Mouse (Mus musculus) limb, embryonic 11.5 days (tissue): ENCODE measurements around the gene Lcmt1. TPM values are rescaled to one million over a fixed set of nuclear protein-coding genes. Genes with fewer than 3 reads are reported as not detected.

Experiments used
- ATAC-seq: fragments of 200-750 bp; cut with Nextera tagmentation; 2 replicates; pipeline ENCODE4 v1.8.0; 2017; ENCODE audit warnings: low read depth; ENCODE audit not compliant: insufficient number of reproducible peaks, low FRiP score, low TSS enrichment
- DNase-seq: peaks from one replicate; pipeline ENCODE4 v3.0.0-alpha.2; 2015; ENCODE audit warnings: low spot score
- H3K27ac ChIP-seq: fragments of 300-500 bp; sonication (generic); replicated peaks from 2 replicates; pipeline ENCODE4 v1.5.1; 2014; ENCODE audit warnings: low read depth, mild to moderate bottlenecking, low read length
- H3K27me3 ChIP-seq: fragments of 300-500 bp; sonication (generic); 2 replicates; pipeline ENCODE4 v1.6.1; 2014; ENCODE audit warnings: mild to moderate bottlenecking, low read length, mixed read lengths; ENCODE audit not compliant: control insufficient read depth, insufficient read depth
- H3K36me3 ChIP-seq: fragments of 300-500 bp; sonication (generic); 2 replicates; pipeline ENCODE4 v1.6.1; 2014; ENCODE audit warnings: mild to moderate bottlenecking, low read length, moderate library complexity, mixed read lengths; ENCODE audit not compliant: control insufficient read depth, insufficient read depth
- H3K4me1 ChIP-seq: fragments of 300-500 bp; sonication (generic); 2 replicates; pipeline ENCODE4 v1.6.1; 2014; ENCODE audit warnings: low read length, mixed read lengths; ENCODE audit not compliant: control insufficient read depth, insufficient read depth
- H3K4me2 ChIP-seq: fragments of 300-500 bp; sonication (generic); 2 replicates; pipeline ENCODE4 v1.6.1; 2014; ENCODE audit warnings: low read depth, mild to moderate bottlenecking, moderate library complexity; ENCODE audit not compliant: severe bottlenecking
- H3K4me3 ChIP-seq: fragments of 300-500 bp; sonication (generic); 2 replicates; pipeline ENCODE4 v1.5.1; 2014; ENCODE audit warnings: low read depth, low read length
- H3K9ac ChIP-seq: fragments of 300-500 bp; sonication (generic); 2 replicates; pipeline ENCODE4 v1.6.1; 2014; ENCODE audit warnings: mild to moderate bottlenecking, low read length
- H3K9me3 ChIP-seq: fragments of 300-500 bp; sonication (generic); 2 replicates; pipeline ENCODE4 v1.6.1; 2016; ENCODE audit warnings: low read length; ENCODE audit not compliant: control insufficient read depth
- WGBS: fragments of 180-500 bp; shearing (Covaris S2); extraction: QIAGEN DNeasy Blood & Tissue Kit; methylation state at CpG from one replicate; pipeline ENCODE4 v1.1.7; 2014; 5-methylcytosine and 5-hydroxymethylcytosine counted together
- polyA plus RNA-seq: library from polyadenylated mRNA; unstranded; fragments of >200 nt; fragmentation: Nextera tagmentation; extraction: Ambion mirVana; gene quantifications from 2 replicates; pipeline ENCODE4 v1.2.1, GENCODE M21; 2014

Lcmt1 gene
- polyA plus RNA-seq, 1 experiment from 2014 or later: 60.7 TPM

GRCm38 (mm10) chr7:123459247-123459646 is 89.7 kb downstream of the Lcmt1 start:
- Histone ChIP-seq H3K36me3 (no peaks in the 10 kb centered on the region), H3K27ac (no peak overlapping the region), H3K9me3 (no peaks in the 10 kb centered on the region), H3K4me2 (no peak overlapping the region), H3K9ac (no peak overlapping the region), H3K27me3 (no peaks in the 10 kb centered on the region), H3K4me3 (no peak overlapping the region), H3K4me1 (no peaks in the 10 kb centered on the region)
- DNase-seq (no peak), ATAC-seq (no peak)
- WGBS: 81% methylated on average over 4 of the region's 4 CpGs

- Histone ChIP-seq H3K4me3 (no peak overlapping the region), H3K27me3 (no peaks in the 10 kb centered on the region), H3K9me3 (no peaks in the 10 kb centered on the region), H3K4me2 (no peak overlapping the region), H3K4me1 (no peaks in the 10 kb centered on the region), H3K9ac (no peak overlapping the region), H3K27ac (no peak overlapping the region), H3K36me3 (no peaks in the 10 kb centered on the region)
- ATAC-seq: no peak
- no peak for DNase-seq
- 87% methylated on average over 4 of the region's 4 CpGs for WGBS
Measured at GRCm38 (mm10) chr7:123461316-123461715, 91.7 kb downstream of the Lcmt1 start.

DNA sequence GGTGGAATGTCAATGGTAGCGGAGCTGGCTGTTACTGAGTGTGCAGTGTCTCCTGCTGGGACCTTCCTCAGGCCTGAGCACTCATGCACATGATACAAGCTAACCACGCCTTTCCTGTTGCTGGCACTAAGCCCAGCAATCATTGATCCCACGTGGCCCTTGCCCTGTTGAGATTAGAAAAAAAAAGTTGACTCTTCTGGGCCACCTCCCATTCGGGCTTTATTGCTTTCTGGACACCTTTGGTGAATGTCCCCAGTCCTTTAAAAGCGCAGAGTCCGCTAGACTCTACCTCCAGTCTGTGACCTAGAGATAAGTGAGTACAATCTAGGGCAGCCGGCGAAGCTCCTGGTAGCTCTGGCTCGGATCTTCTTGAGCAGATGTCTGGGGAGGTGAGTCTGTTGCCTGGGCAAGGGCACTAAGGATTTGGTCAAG is 92.5 kb downstream of the Lcmt1 start, which contains the start of gene Aqp8:
TSS of gene Aqp8 (plus strand) at position 222 of the 432 bp plus-strand sequence.
- 71% methylated on average over 9 of the region's 9 CpGs for WGBS
- DNase-seq (no peak), ATAC-seq (no peak)
- no peaks in the 10 kb centered on the region for H3K4me1 ChIP-seq
- H3K9me3 ChIP-seq: no peaks in the 10 kb centered on the region
- H3K36me3 ChIP-seq: no peaks in the 10 kb centered on the region
- no peaks in the 10 kb centered on the region for H3K27me3 ChIP-seq
- no peak within 1 kb of the TSS for H3K4me3 ChIP-seq
- H3K27ac ChIP-seq: no peak within 1 kb of the TSS
- no peak within 1 kb of the TSS for H3K4me2 ChIP-seq
- no peak within 1 kb of the TSS for H3K9ac ChIP-seq

- H3K36me3 ChIP-seq: no peaks in the 10 kb centered on the region
- H3K9me3 ChIP-seq: no peaks in the 10 kb centered on the region
- H3K27ac ChIP-seq: no peak overlapping the region
- H3K4me1 ChIP-seq: no peaks in the 10 kb centered on the region
- H3K4me2 ChIP-seq: no peak overlapping the region
- H3K9ac ChIP-seq: no peak overlapping the region
- ATAC-seq (no peak), DNase-seq (no peak)
- WGBS: 75% methylated on average over 4 of the region's 4 CpGs
- no peaks in the 10 kb centered on the region for H3K27me3 ChIP-seq
- H3K4me3 ChIP-seq: no peak overlapping the region
Measured at GRCm38 (mm10) chr7:123463569-123463968, 94.0 kb downstream of the Lcmt1 start.

DNA sequence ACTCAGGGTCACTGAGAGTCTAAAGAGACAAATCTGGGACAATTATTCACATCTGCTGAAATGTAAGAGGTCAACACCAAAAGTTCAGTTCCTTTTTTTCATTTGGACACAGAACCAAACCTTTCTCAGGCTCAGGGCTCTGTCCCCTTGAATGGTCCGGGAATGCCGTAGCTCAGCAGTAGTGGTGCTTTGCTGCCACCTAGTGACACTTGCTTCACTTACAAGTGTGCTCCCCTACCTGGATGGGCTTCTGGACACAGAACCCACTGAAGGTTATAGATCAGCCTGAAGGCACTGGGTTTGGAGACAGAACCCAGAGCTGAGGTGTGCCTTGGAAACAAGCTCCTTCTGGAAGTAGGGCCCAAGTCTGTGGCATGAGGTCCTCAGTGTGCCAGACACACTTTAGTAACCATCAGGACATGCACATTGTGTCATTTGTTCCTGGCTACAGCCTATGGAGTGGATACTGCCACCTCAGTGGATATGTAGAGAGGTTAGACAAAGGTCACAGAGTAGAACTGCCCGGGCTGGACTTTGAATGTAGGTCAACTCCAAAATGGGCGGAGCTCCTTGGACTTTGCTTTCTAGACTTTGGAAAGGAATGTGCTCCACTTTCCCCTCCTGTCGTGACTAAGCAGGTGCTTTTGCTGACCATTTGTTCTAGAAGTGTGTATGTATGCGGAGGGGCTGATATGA is 96.3 kb downstream of the Lcmt1 start:
- Histone ChIP-seq H3K4me2 (no peak overlapping the region), H3K27me3 (no peaks in the 10 kb centered on the region), H3K9ac (no peak overlapping the region), H3K4me3 (no peak overlapping the region), H3K27ac (no peak overlapping the region), H3K9me3 (no peaks in the 10 kb centered on the region), H3K36me3 (no peaks in the 10 kb centered on the region), H3K4me1 (no peaks in the 10 kb centered on the region)
- peak; percentile 90 for DNase-seq
- WGBS: 37% methylated on average over 6 of the region's 6 CpGs
- ATAC-seq: peak; percentile 57

- H3K4me1 ChIP-seq: no peaks in the 10 kb centered on the region
- WGBS: 92% methylated on average over 1 of the region's 1 CpGs
- H3K4me3 ChIP-seq: no peak overlapping the region
- ATAC-seq (no peak), DNase-seq (no peak)
- no peaks in the 10 kb centered on the region for H3K27me3 ChIP-seq
- no peak overlapping the region for H3K27ac ChIP-seq
- H3K9me3 ChIP-seq: no peaks in the 10 kb centered on the region
- no peaks in the 10 kb centered on the region for H3K36me3 ChIP-seq
- H3K4me2 ChIP-seq: no peak overlapping the region
- H3K9ac ChIP-seq: no peak overlapping the region
Measured at GRCm38 (mm10) chr7:123467961-123468360, 98.4 kb downstream of the Lcmt1 start.

Other genes with a start within 250 kb of the Lcmt1 start
- 69.2 and 70.0 TPM in 2 replicates for gene Tnrc6a, start 245.9 kb upstream of the Lcmt1 start, polyA plus RNA-seq
- gene Slc5a11, start 155.0 kb upstream of the Lcmt1 start, polyA plus RNA-seq: not detected in 2 replicates
- 32.6 and 32.7 TPM in 2 replicates for gene Arhgap17, start 131 bp downstream of the Lcmt1 start, polyA plus RNA-seq
- 0.39 and 0.55 TPM in 2 replicates for gene Aqp8, start 92.5 kb downstream of the Lcmt1 start, polyA plus RNA-seq
- gene Zkscan2, start 130.7 kb downstream of the Lcmt1 start, polyA plus RNA-seq: 5.3 and 7.1 TPM in 2 replicates